Mouse (Mus musculus) liver, adult (tissue): ENCODE results near the gene Ctdspl.

Experiments
- GATA4 ChIP-seq: IDR thresholded peaks from 2 replicates; pipeline ENCODE4 v1.6.1; 2014; ENCODE audit warnings: mild to moderate bottlenecking, low read length; ENCODE audit not compliant: insufficient replicate concordance

The Ctdspl gene

DNA sequence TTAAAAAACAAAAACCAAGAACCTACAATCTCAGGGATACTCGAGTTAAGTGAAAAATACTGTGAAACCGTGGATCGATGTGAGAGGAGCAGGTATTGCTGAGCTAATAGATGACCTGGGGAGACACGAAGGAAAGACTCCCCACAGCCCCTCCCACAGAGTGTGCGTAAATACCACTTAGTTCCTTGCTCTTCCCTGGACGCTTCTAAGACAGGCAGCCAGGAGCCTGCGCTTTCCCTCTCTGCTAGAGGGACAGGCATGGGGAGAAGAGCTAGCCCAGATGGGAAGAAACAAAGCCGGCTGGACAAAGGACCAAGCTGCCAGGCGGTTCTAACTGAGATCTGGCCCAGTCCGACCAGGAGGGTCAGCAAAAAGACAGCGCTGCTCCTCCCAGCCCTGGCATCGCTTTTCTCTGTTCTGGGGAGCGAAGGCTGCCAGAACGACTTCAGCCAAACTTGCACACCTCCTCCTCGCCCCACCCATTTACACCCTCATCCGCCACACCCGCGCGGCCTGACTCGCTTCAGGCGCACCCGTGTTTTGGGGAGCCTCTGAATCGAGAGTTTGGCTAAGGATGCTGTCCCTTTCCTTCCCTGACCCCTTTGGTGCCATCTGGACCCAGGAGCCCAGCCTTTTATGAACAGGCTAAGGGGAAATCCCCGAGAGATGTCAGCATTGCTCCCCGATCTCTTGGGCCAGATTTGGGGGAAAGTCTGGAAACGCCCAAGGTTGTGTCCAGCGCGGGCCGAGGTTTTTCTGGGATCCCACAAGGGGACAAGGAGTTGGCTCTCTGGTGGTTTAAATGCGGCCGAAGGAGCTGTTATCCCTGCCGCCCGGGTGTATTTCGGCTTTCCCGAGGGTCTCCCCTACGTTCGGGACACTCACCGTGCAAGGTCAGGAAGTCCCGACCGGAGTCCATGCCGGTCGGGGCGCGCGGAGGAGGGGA, 166.5 kb downstream of the Ctdspl start:
- TF ChIP-seq GATA4 = no peak
